Mouse (Mus musculus): ENCODE results near the gene Slc25a1.

DNA sequence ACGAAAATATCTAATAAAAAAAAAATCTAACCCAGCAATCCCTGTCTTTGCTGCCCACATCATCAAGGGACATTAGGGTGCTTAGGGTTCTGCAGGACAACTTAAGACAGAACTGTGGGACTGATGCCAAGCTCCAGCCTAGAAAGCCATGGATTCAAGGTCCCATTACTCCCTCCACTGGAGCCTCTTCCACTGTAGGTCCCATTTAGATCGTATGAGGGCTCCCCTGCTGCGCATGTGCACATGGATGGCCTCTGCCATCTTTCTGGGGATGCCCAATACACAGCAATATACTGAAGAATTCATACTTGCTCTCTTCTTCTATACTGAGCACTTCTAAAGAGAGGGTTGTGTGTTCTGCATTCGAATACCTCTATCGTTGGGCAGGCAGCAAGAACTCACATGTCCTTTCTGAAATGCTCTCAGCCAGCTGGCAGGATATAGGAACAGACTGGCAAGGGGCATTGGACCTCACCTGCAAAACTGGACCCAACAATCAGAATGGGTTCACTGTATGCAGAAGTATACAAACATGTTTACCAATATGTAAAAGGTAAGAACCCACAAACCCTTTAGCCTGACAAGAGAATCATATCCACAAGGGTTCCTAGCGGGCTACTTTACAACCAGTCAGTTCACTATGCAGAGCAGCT, 38.2 kb downstream of the Slc25a1 start:
- no peak for TF ChIP-seq MYOD1 (IDR thresholded peaks at IDR 0.05; ENCODE audit: control insufficient read depth in 1 of 3, insufficient read length in 2 of 3, low read depth in 2 of 3)
- no peak for TF ChIP-seq POLR2A (IDR thresholded peaks at IDR 0.05; ENCODE audit: insufficient read length, low read depth)
- TF ChIP-seq CEBPB (IDR thresholded peaks at IDR 0.05; ENCODE audit: insufficient read depth, poor library complexity, severe bottlenecking), result no peak
- TF ChIP-seq MAX (IDR thresholded peaks at IDR 0.05; ENCODE audit: low read depth), result no peak
- no peak for TF ChIP-seq USF1 (IDR thresholded peaks at IDR 0.05; ENCODE audit: low read depth)
